Mouse (Mus musculus): ENCODE measurements around the gene Slc24a4. TPM values are rescaled to one million over a fixed set of nuclear protein-coding genes. Genes with fewer than 3 reads are reported as not detected.

Gene Slc24a4
- polyA plus RNA-seq, 1 experiment: 25.7 TPM

- no peak overlapping the region for H3K4me3 ChIP-seq (ENCODE audit: insufficient read depth, low read length)
- TF ChIP-seq POLR2A (IDR thresholded peaks at IDR 0.05; ENCODE audit: extremely low read depth, insufficient read depth, low read length) (no peak), CTCF (IDR thresholded peaks at IDR 0.05; ENCODE audit: extremely low read depth, insufficient read depth, low read length) (no peak)
- no peaks in the 10 kb centered on the region for H3K4me1 ChIP-seq (ENCODE audit: control insufficient read depth, insufficient read depth, low read length)
- no peak overlapping the region for H3K27ac ChIP-seq (ENCODE audit: insufficient read depth, low read length)
These were observed 159.5 kb downstream of the Slc24a4 start for GRCm38 (mm10) chr12:102287904-102288602.

DNA sequence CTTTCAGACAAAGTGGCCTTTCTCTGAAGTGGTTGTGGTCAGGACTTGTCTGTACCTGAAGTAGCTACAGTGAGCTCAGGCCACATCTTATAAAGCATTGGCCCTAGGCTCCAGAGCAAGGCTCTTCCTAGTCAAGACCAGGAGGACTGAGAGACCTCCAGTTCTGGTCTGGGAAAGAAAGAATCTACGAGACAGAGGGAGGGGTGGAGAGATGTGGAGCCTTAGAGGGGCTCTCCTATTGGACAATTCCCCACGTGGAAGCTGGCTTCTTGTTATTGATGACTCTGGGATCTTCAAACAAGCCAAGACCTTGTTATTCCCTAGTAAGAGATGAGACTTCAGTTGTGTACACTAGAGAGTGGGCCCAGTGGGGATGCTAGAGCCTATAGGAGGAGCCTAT is 160.3 kb downstream of the Slc24a4 start:
- H3K4me3 ChIP-seq (ENCODE audit: insufficient read depth, low read length): no peak overlapping the region
- H3K27ac ChIP-seq (ENCODE audit: insufficient read depth, low read length): no peak overlapping the region
- TF ChIP-seq CTCF (IDR thresholded peaks at IDR 0.05; ENCODE audit: extremely low read depth, insufficient read depth, low read length) (no peak), POLR2A (IDR thresholded peaks at IDR 0.05; ENCODE audit: extremely low read depth, insufficient read depth, low read length) (no peak)
- no peaks in the 10 kb centered on the region for H3K4me1 ChIP-seq (ENCODE audit: control insufficient read depth, insufficient read depth, low read length)

DNA sequence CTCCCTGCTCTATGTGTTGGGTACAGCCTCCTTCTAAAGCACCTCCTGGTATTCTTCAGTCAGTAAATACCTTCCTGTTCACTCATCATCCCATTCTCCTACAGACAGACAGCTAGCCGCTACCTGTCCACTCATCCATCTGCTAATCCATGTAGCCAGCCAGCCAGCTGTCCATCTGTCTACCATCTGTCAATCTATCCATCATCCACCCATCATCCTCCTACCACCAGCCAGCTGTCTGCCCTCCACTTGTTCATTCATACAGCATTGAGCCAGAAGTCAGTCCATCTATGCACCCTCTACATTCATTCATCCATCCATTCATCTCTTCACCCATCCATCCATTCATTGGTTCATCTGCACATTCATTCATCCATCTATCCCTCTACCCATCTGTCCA is 161.0 kb downstream of the Slc24a4 start:
- Histone ChIP-seq H3K4me1 (ENCODE audit: control insufficient read depth, insufficient read depth, low read length) (no peaks in the 10 kb centered on the region), H3K4me3 (ENCODE audit: insufficient read depth, low read length) (no peak overlapping the region), H3K27ac (ENCODE audit: insufficient read depth, low read length) (no peak overlapping the region)
- TF ChIP-seq CTCF (IDR thresholded peaks at IDR 0.05; ENCODE audit: extremely low read depth, insufficient read depth, low read length) (no peak), POLR2A (IDR thresholded peaks at IDR 0.05; ENCODE audit: extremely low read depth, insufficient read depth, low read length) (no peak)

GRCm38 (mm10) chr12:102290662-102291061 is 162.1 kb downstream of the Slc24a4 start:
- Histone ChIP-seq H3K4me1 (ENCODE audit: control insufficient read depth, insufficient read depth, low read length) (no peaks in the 10 kb centered on the region), H3K4me3 (ENCODE audit: insufficient read depth, low read length) (no peak overlapping the region), H3K27ac (ENCODE audit: insufficient read depth, low read length) (no peak overlapping the region)
- TF ChIP-seq POLR2A (IDR thresholded peaks at IDR 0.05; ENCODE audit: extremely low read depth, insufficient read depth, low read length) (no peak), CTCF (IDR thresholded peaks at IDR 0.05; ENCODE audit: extremely low read depth, insufficient read depth, low read length) (no peak)

DNA sequence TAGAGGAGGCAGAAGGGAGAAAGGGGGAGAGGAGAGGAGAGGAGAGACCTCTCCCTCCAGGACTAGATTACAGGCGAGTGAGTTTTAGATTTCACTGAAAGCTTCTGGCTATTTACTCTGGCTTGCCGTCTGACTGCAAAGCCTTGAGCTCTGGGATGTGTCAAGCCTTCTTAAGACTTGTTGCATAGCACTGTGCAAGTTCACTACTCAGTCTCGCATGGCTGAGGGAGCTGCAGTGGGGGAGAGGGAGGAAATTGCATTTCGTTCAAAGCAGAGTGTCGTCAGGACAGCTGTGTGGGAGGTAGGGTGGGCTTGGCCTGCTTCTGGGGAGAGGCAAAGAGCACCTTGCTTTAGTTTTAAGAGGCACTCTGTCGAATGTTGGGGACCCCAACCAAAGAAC is 163.2 kb downstream of the Slc24a4 start:
- H3K27ac ChIP-seq (ENCODE audit: insufficient read depth, low read length): no peak overlapping the region
- TF ChIP-seq CTCF (IDR thresholded peaks at IDR 0.05; ENCODE audit: extremely low read depth, insufficient read depth, low read length) (no peak), POLR2A (IDR thresholded peaks at IDR 0.05; ENCODE audit: extremely low read depth, insufficient read depth, low read length) (no peak)
- H3K4me1 ChIP-seq (ENCODE audit: control insufficient read depth, insufficient read depth, low read length): no peaks in the 10 kb centered on the region

DNA sequence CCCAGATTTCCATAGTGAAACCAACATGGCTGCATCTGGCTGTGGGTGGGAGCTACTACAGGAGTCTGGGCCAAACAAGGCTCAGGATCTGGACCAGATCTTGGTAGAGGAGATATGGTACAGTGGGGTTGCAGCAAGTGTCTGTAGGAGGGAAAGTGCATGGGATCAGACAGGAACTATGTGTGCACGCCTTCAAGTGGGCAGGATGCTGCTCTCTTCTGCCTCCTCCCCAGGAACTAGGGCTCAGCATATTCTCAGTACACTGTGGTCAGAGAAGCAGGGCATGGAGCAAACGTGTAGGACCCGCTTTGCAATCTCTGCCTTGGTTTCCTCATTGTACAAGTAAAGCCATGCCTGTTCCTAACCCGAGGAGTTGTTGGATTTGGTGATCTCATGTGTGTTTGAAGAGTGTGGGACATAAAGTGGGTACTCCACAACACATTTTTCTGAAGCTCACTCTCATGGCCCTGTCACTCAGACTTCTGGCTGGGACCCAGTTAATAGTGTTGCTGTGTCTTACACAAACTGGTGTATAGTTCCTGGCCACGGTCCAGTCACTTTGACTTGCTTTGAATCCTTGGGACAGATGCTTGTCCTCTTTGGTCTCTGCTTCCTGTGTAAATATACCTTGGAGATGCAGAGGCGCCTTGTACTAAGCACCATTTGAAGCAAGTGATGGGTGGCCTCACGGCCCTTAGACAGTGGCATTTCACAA is 164.1 kb downstream of the Slc24a4 start:
- H3K27ac ChIP-seq (ENCODE audit: insufficient read depth, low read length): no peak overlapping the region
- no peak for TF ChIP-seq CTCF (IDR thresholded peaks at IDR 0.05; ENCODE audit: extremely low read depth, insufficient read depth, low read length)
- no peak for TF ChIP-seq POLR2A (IDR thresholded peaks at IDR 0.05; ENCODE audit: extremely low read depth, insufficient read depth, low read length)
- no peaks in the 10 kb centered on the region for H3K4me1 ChIP-seq (ENCODE audit: control insufficient read depth, insufficient read depth, low read length)
- H3K4me3 ChIP-seq (ENCODE audit: insufficient read depth, low read length): no peak overlapping the region

More for the DNA sequence above, 163.2 kb downstream of the Slc24a4 start:
- H3K4me3 ChIP-seq (ENCODE audit: insufficient read depth, low read length): no peak overlapping the region

DNA sequence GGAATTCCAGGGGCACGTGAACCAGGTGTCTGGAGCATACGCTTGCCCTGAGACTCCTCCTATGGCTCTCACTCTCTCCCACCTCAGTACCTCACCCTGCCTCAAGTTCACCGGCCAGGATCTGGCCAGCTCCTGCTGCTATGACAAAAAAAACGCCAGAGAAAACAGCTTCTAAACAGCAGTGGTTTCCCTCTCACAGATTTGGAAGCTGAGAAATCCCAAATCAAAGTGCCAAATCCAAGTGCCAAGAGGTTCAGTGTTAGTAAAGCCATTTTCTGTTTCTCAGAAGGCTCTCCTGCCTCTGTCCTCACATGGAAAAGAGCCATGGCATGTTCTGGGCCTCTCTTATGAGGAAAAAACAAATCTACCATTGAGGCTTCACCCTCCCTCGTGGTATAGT is 166.1 kb downstream of the Slc24a4 start:
- TF ChIP-seq CTCF (IDR thresholded peaks at IDR 0.05; ENCODE audit: extremely low read depth, insufficient read depth, low read length) (no peak), POLR2A (IDR thresholded peaks at IDR 0.05; ENCODE audit: extremely low read depth, insufficient read depth, low read length) (no peak)
- Histone ChIP-seq H3K27ac (ENCODE audit: insufficient read depth, low read length) (no peak overlapping the region), H3K4me1 (ENCODE audit: control insufficient read depth, insufficient read depth, low read length) (no peaks in the 10 kb centered on the region), H3K4me3 (ENCODE audit: insufficient read depth, low read length) (no peak overlapping the region)

DNA sequence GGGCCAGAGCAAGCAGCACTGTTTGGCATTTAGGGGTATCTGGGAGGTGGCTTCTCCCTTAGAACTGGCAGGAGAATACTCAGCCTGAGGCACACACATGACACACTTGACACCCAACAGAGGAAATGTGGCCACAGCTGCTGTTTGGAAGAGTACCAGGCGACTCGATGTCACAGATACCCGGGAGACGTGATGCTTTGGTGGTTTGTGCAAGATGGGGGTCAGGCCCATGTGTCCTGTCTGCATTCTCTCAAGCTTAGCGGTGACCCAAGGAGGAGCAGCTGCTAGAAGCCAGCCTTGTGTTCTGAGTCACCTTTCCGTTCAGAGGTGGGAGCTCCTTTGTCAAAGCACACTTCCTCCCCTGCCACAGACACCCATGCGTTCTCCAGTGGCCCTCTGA is 166.7 kb downstream of the Slc24a4 start:
- Histone ChIP-seq H3K27ac (ENCODE audit: insufficient read depth, low read length) (no peak overlapping the region), H3K4me1 (ENCODE audit: control insufficient read depth, insufficient read depth, low read length) (no peaks in the 10 kb centered on the region), H3K4me3 (ENCODE audit: insufficient read depth, low read length) (no peak overlapping the region)
- no peak for TF ChIP-seq POLR2A (IDR thresholded peaks at IDR 0.05; ENCODE audit: extremely low read depth, insufficient read depth, low read length)
- no peak for TF ChIP-seq CTCF (IDR thresholded peaks at IDR 0.05; ENCODE audit: extremely low read depth, insufficient read depth, low read length)

DNA sequence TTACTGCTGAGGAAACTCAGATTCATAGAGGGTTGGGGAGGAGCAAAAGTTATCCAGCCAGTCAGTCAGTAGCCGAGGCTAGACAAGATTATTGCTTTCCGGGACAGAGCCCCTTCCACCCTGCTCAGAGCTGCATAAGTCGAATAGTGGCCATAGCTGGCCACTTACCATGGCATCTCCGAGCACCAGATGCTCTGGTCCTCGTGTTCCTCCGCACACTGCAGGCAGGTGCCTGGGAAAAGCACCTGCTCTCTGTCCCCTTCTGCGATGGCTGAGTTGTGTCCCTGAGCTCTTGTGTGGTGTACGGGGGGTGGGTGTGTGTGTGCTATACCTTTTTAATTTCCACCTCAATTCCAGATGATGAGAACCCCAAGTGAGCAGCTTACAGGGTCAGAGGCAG is 167.1 kb downstream of the Slc24a4 start:
- TF ChIP-seq CTCF (IDR thresholded peaks at IDR 0.05; ENCODE audit: extremely low read depth, insufficient read depth, low read length) (no peak), POLR2A (IDR thresholded peaks at IDR 0.05; ENCODE audit: extremely low read depth, insufficient read depth, low read length) (no peak)
- Histone ChIP-seq H3K27ac (ENCODE audit: insufficient read depth, low read length) (no peak overlapping the region), H3K4me3 (ENCODE audit: insufficient read depth, low read length) (no peak overlapping the region), H3K4me1 (ENCODE audit: control insufficient read depth, insufficient read depth, low read length) (no peaks in the 10 kb centered on the region)

GRCm38 (mm10) chr12:102296361-102296760 is 167.8 kb downstream of the Slc24a4 start:
- no peak overlapping the region for H3K4me3 ChIP-seq (ENCODE audit: insufficient read depth, low read length)
- no peak overlapping the region for H3K27ac ChIP-seq (ENCODE audit: insufficient read depth, low read length)
- no peak for TF ChIP-seq CTCF (IDR thresholded peaks at IDR 0.05; ENCODE audit: extremely low read depth, insufficient read depth, low read length)
- TF ChIP-seq POLR2A (IDR thresholded peaks at IDR 0.05; ENCODE audit: extremely low read depth, insufficient read depth, low read length): no peak
- H3K4me1 ChIP-seq (ENCODE audit: control insufficient read depth, insufficient read depth, low read length): no peaks in the 10 kb centered on the region

All from cortical plate, adult 2 months (tissue).